Mouse (Mus musculus) G1E (cell line): ENCODE data around the gene Eif2d. TPM values are rescaled to one million over a fixed set of nuclear protein-coding genes. Genes with fewer than 3 reads are reported as not detected.

ENCODE experiments used
- ATAC-seq: 2 replicates; pipeline ENCODE4 v1.8.0; 2016; ENCODE audit warnings: mild to moderate bottlenecking; ENCODE audit not compliant: insufficient number of reproducible peaks, poor library complexity, low FRiP score, severe bottlenecking; ENCODE audit errors: extremely low read depth
- DNase-seq: peaks from one replicate; pipeline ENCODE4 v3.0.0; 2012; ENCODE audit warnings: low spot score
- H3K27me3 ChIP-seq: 2 replicates; pipeline ENCODE4 v1.6.1; 2012; ENCODE audit warnings: mild to moderate bottlenecking, low read length, inconsistent platforms; ENCODE audit not compliant: insufficient read depth
- H3K36me3 ChIP-seq: replicated peaks from 2 replicates; pipeline ENCODE3; 2012; ENCODE audit warnings: mild to moderate bottlenecking, inconsistent platforms
- H3K4me1 ChIP-seq: 2 replicates; pipeline ENCODE4 v1.6.1; 2012; ENCODE audit warnings: low read depth, low read length, inconsistent platforms, mixed read lengths; ENCODE audit not compliant: insufficient read depth
- H3K4me3 ChIP-seq: 2 replicates; pipeline ENCODE4 v1.5.1; 2012; ENCODE audit warnings: low read depth, mild to moderate bottlenecking, inconsistent platforms, low read length, moderate library complexity, mixed read lengths
- H3K9me3 ChIP-seq: replicated peaks from 2 replicates; pipeline ENCODE4 v1.6.1; 2012; ENCODE audit warnings: inconsistent platforms
- CTCF ChIP-seq: IDR thresholded peaks from 2 replicates; pipeline ENCODE4 v1.5.1; 2012; ENCODE audit warnings: low read depth, low read length, inconsistent platforms, mixed read lengths
- GATA1 ChIP-seq: IDR thresholded peaks from 2 replicates; pipeline ENCODE4 v1.6.1; 2012; ENCODE audit warnings: borderline replicate concordance, low read length, inconsistent platforms, mixed read lengths
- GATA2 ChIP-seq: IDR thresholded peaks from 2 replicates; pipeline ENCODE4 v1.6.1; 2012; ENCODE audit warnings: low read depth, low read length, inconsistent platforms, borderline replicate concordance
- POLR2AphosphoS5 ChIP-seq: IDR thresholded peaks from 2 replicates; pipeline ENCODE4 v1.6.1; 2012; ENCODE audit warnings: low read depth, low read length, inconsistent platforms; ENCODE audit not compliant: insufficient replicate concordance
- TAL1 ChIP-seq: conservative IDR thresholded peaks from 2 replicates; pipeline ENCODE4 v1.6.1; 2012; ENCODE audit warnings: low read depth, low read length, inconsistent platforms, mixed read lengths
- polyA plus RNA-seq: library from polyadenylated mRNA; stranded (reverse); fragments of >175 nt; gene quantifications from 2 replicates; pipeline ENCODE4 v1.2.3, GENCODE M21; 2012
- total RNA-seq, 2 experiments: library from RNA; stranded (forward) in 1 of 2; stranded (reverse) in 1 of 2; fragments of 200-1000 nt in 1 of 2; fragments of >200 nt in 1 of 2; fragmentation: Nextera tagmentation in 1 of 2; gene quantifications; 2 replicates each; pipeline ENCODE4 v1.2.3; 2014 to 2017

Gene Eif2d
- total and polyA plus RNA-seq, 3 experiments, result 70.5 to 347 (median 79.5) TPM

- TF ChIP-seq TAL1, result no peak
- TF ChIP-seq CTCF, result no peak
- TF ChIP-seq GATA2, result no peak
- TF ChIP-seq GATA1, result no peak
- Histone ChIP-seq H3K4me1 (peaks cover 3% of the 10 kb centered on the region), H3K4me3 (no peak overlapping the region), H3K27me3 (peaks cover 63% of the 10 kb centered on the region), H3K36me3 (no peaks in the 10 kb centered on the region), H3K9me3 (no peaks in the 10 kb centered on the region)
- DNase-seq, result no peak
- ATAC-seq, result no peak
Measured at GRCm38 (mm10) chr1:131208081-131208480, 55.1 kb downstream of the Eif2d start.

DNA sequence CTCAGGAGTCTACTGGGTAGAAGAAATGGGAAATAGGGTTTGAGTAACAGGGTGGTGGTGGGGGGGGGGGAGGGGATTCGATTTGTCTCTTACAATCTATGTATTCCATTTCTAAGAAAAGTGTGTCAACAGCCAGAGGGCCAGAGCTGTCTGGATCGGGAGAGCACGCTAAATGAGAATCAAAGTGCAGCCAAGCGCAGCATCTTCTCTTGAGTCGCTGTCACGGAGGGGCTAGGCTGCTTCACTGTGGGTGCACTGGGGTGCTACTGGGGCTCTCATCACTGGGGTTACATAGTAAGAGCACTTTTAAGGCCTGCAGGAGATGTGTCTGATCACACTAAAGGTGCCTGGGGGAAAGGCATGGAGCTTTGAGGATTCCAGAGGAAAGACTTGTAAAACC lies 55.8 kb downstream of the Eif2d start:
- peaks cover 60% of the 10 kb centered on the region for H3K27me3 ChIP-seq
- no peaks in the 10 kb centered on the region for H3K36me3 ChIP-seq
- no peak for ATAC-seq
- no peak for TF ChIP-seq GATA2
- TF ChIP-seq GATA1, result no peak
- no peak for TF ChIP-seq CTCF
- TF ChIP-seq POLR2AphosphoS5, result no peak
- no peak for TF ChIP-seq TAL1
- no peak for DNase-seq
- H3K9me3 ChIP-seq, result no peaks in the 10 kb centered on the region
- no peak overlapping the region for H3K4me3 ChIP-seq
- peaks cover 3% of the 10 kb centered on the region for H3K4me1 ChIP-seq

GRCm38 (mm10) chr1:131209971-131210426 lies 57.0 kb downstream of the Eif2d start:
- Histone ChIP-seq H3K4me1 (peaks cover 3% of the 10 kb centered on the region), H3K27me3 (peaks cover 54% of the 10 kb centered on the region), H3K9me3 (no peaks in the 10 kb centered on the region), H3K4me3 (no peak overlapping the region), H3K36me3 (no peaks in the 10 kb centered on the region)
- DNase-seq (no peak), ATAC-seq (no peak)
- TF ChIP-seq POLR2AphosphoS5 (no peak), CTCF (no peak), TAL1 (no peak), GATA2 (no peak), GATA1 (no peak)

DNA sequence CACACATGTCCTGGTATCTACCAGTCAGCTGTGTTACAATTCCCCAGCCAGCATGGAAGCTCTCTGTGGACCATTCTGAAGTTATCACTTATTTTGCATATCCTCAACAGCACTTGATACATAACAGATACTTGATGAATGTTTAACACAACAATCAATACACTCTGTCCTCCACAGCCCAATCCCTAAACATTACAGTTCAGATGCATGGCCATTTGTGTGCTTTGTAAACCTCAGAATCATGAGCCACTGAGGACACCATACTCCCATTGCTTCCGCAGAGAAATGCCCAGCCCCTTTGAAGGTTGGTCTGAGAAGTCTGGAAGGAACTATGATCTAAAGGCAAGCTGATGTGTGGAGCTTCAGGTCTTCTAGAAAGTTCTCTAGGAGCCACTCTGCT lies 58.7 kb downstream of the Eif2d start:
- DNase-seq, result no peak
- TF ChIP-seq TAL1 (no peak), GATA2 (no peak), GATA1 (no peak), CTCF (no peak), POLR2AphosphoS5 (no peak)
- no peak overlapping the region for H3K4me3 ChIP-seq
- peaks cover 42% of the 10 kb centered on the region for H3K27me3 ChIP-seq
- H3K4me1 ChIP-seq, result no peaks in the 10 kb centered on the region; the same call in 1 of the 2 replicates
- no peaks in the 10 kb centered on the region for H3K36me3 ChIP-seq
- no peak for ATAC-seq
- H3K9me3 ChIP-seq, result no peaks in the 10 kb centered on the region

GRCm38 (mm10) chr1:131212956-131213355 lies 60.0 kb downstream of the Eif2d start:
- H3K27me3 ChIP-seq, result peaks cover 45% of the 10 kb centered on the region
- DNase-seq (no peak), ATAC-seq (no peak)
- no peaks in the 10 kb centered on the region for H3K36me3 ChIP-seq
- no peaks in the 10 kb centered on the region; the same call in 1 of the 2 replicates for H3K4me1 ChIP-seq
- H3K9me3 ChIP-seq, result no peaks in the 10 kb centered on the region
- TF ChIP-seq GATA1, result no peak
- H3K4me3 ChIP-seq, result no peak overlapping the region

- ATAC-seq (no peak), DNase-seq (no peak)
- Histone ChIP-seq H3K4me3 (no peak overlapping the region), H3K36me3 (no peaks in the 10 kb centered on the region), H3K4me1 (no peaks in the 10 kb centered on the region; the same call in 1 of the 2 replicates), H3K27me3 (peaks cover 41% of the 10 kb centered on the region), H3K9me3 (no peaks in the 10 kb centered on the region)
- no peak for TF ChIP-seq POLR2AphosphoS5
Measured at GRCm38 (mm10) chr1:131213361-131213760, 60.4 kb downstream of the Eif2d start.

DNA sequence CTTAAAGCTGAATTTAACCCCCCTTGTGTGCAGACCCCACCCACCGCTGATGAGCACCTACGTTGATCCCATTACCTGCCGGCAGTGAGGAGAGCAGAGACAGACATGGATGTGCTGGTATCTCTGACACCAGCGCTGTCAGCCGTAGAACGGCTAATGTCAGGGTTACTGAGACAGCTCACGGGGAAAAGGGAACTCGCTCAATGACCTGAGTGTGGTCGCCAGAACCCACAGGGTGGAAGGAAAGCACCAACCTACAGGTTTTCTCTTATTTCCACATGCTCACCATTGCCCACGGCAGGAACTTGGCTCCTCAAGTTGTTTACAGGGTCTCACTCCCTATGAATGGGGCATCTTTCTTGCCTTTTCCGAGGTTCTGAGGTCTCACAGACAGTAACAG lies 66.0 kb downstream of the Eif2d start:
- Histone ChIP-seq H3K36me3 (no peaks in the 10 kb centered on the region), H3K9me3 (no peaks in the 10 kb centered on the region), H3K27me3 (peaks cover 48% of the 10 kb centered on the region), H3K4me3 (no peak overlapping the region), H3K4me1 (no peaks in the 10 kb centered on the region)
- TF ChIP-seq CTCF, result no peak
- no peak for TF ChIP-seq GATA1
- TF ChIP-seq POLR2AphosphoS5, result no peak
- TF ChIP-seq TAL1, result no peak
- TF ChIP-seq GATA2, result no peak
- DNase-seq (no peak), ATAC-seq (no peak)
